ENCODE assay signal across 11 mouse cellular contexts in the genomic region with DNA sequence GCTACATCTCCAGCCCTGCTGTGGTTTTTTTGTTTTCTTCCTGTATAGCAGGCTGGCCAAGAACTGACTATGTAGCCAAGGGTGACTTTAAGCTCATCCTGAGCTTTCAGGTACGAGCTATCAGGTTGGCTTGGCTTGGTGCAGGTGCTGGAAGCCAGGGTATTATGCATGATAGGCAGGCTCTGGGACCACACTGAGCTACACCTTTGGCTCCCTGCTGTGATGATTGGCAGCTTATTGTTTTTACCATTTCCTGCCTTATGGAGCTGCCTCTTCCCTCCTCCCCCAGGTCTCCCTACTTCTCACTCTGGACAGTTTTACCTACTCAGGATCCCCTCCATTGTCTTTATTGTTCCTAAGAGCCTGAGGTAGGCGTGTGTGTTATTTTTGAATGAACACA. TPM values are rescaled to one million over a fixed set of nuclear protein-coding genes. Genes with fewer than 3 reads are reported as not detected.
DNase-seq lines count a peak whose midpoint lies in the region; ATAC-seq and TF ChIP-seq lines count a peak whose summit lies in the region.
"Had no signal": no experiment of that assay in that cellular context is flagged by ENCODE, and none has a peak within 500 bp of the region (broad histone marks: within the 10 kb centered on the region; RNA-seq: fewer than 3 reads in every experiment).

No protein-coding gene starts in this region.

- H3K4me3 ChIP-seq in kidney, postnatal 0 days (replicated peaks; ENCODE audit: low read depth, low read length): no peak overlapping the region
- H3K4me3 ChIP-seq in embryonic facial prominence, embryonic 10.5 days: peak overlapping the region; percentile 98
- peak overlapping the region; percentile 97; the same call in 1 of the 2 replicates for H3K4me3 ChIP-seq in hindbrain, postnatal 0 days (ENCODE audit: low read length)
- no peak overlapping the region for H3K4me3 ChIP-seq in midbrain, embryonic 16.5 days (ENCODE audit: low read depth, low read length)

- no peak for TF ChIP-seq CTCF in kidney, postnatal 0 days (IDR thresholded peaks at IDR 0.05; ENCODE audit: low read depth)
- no peak for TF ChIP-seq CTCF in hindbrain, postnatal 0 days (IDR thresholded peaks at IDR 0.05; ENCODE audit: low read depth)

- no peaks in the 10 kb centered on the region for H3K9me3 ChIP-seq in kidney, postnatal 0 days (replicated peaks; ENCODE audit: low read length)
- no peaks in the 10 kb centered on the region for H3K9me3 ChIP-seq in embryonic facial prominence, embryonic 10.5 days
- H3K9me3 ChIP-seq in hindbrain, postnatal 0 days (ENCODE audit: low read length): no peaks in the 10 kb centered on the region
- no peaks in the 10 kb centered on the region for H3K9me3 ChIP-seq in midbrain, embryonic 16.5 days (replicated peaks; ENCODE audit: control insufficient read depth, low read length, poor library complexity, severe bottlenecking)

- H3K27me3 ChIP-seq in kidney, postnatal 0 days (ENCODE audit: insufficient read depth, low read length): no peaks in the 10 kb centered on the region
- H3K27me3 ChIP-seq in embryonic facial prominence, embryonic 10.5 days (replicated peaks; ENCODE audit: low read depth, poor library complexity, severe bottlenecking): no peaks in the 10 kb centered on the region
- no peaks in the 10 kb centered on the region for H3K27me3 ChIP-seq in hindbrain, postnatal 0 days (ENCODE audit: insufficient read depth, low read length)
- no peaks in the 10 kb centered on the region for H3K27me3 ChIP-seq in midbrain, embryonic 16.5 days (ENCODE audit: control insufficient read depth, insufficient read depth, low read depth, low read length)

- H3K36me3 ChIP-seq in kidney, postnatal 0 days (ENCODE audit: insufficient read depth, low read length): peaks cover 31% of the 10 kb centered on the region
- H3K36me3 ChIP-seq in embryonic facial prominence, embryonic 10.5 days (replicated peaks): peaks cover 42% of the 10 kb centered on the region
- peaks cover 14% of the 10 kb centered on the region; the same call in 1 of the 2 replicates for H3K36me3 ChIP-seq in hindbrain, postnatal 0 days (ENCODE audit: insufficient read depth, low read length)
- H3K36me3 ChIP-seq in midbrain, embryonic 16.5 days (ENCODE audit: control insufficient read depth, insufficient read depth, low read length): peaks cover 14% of the 10 kb centered on the region

- ATAC-seq in kidney, postnatal 0 days (replicated peaks; ENCODE audit: low FRiP score, low read depth): no peak
- ATAC-seq in hindbrain, postnatal 0 days: no peak
- ATAC-seq in midbrain, embryonic 16.5 days: no peak
- no peak for ATAC-seq in erythroid progenitor cell, adult 5-6 weeks (replicated peaks; ENCODE audit: low FRiP score, poor library complexity, severe bottlenecking)

- H3K9ac ChIP-seq in kidney, postnatal 0 days (ENCODE audit: low read depth, low read length): no peak overlapping the region
- H3K9ac ChIP-seq in hindbrain, postnatal 0 days (replicated peaks; ENCODE audit: low read length): 0 out of 2 replicates have a peak overlapping the region, but pooled peaks have one; percentile 28
- no peak overlapping the region for H3K9ac ChIP-seq in midbrain, embryonic 16.5 days (ENCODE audit: low read depth, low read length)

- H3K4me1 ChIP-seq in kidney, postnatal 0 days (replicated peaks; ENCODE audit: insufficient read depth, low read length): peaks cover 15% of the 10 kb centered on the region
- peaks cover 23% of the 10 kb centered on the region for H3K4me1 ChIP-seq in embryonic facial prominence, embryonic 10.5 days
- peaks cover 17% of the 10 kb centered on the region for H3K4me1 ChIP-seq in hindbrain, postnatal 0 days (ENCODE audit: insufficient read depth, low read length)
- peaks cover 23% of the 10 kb centered on the region for H3K4me1 ChIP-seq in midbrain, embryonic 16.5 days (ENCODE audit: control insufficient read depth, insufficient read depth, low read length)

- no peak overlapping the region for H3K27ac ChIP-seq in kidney, postnatal 0 days
- H3K27ac ChIP-seq in embryonic facial prominence, embryonic 10.5 days (replicated peaks): no peak overlapping the region
- no peak overlapping the region for H3K27ac ChIP-seq in hindbrain, postnatal 0 days
- no peak overlapping the region for H3K27ac ChIP-seq in midbrain, embryonic 16.5 days (ENCODE audit: low read length)

- H3K4me2 ChIP-seq in kidney, postnatal 0 days (ENCODE audit: low read length): peak overlapping the region; percentile 81
- peak overlapping the region; percentile 86 for H3K4me2 ChIP-seq in hindbrain, postnatal 0 days (ENCODE audit: low read depth, low read length)
- peak overlapping the region; percentile 86 for H3K4me2 ChIP-seq in midbrain, embryonic 16.5 days (ENCODE audit: low read length)

- 69% methylated on average over 2 of the region's 2 CpGs for WGBS in kidney, postnatal 0 days
- WGBS in embryonic facial prominence, embryonic 10.5 days: 67% methylated on average over 2 of the region's 2 CpGs
- 65% methylated on average over 2 of the region's 2 CpGs for WGBS in hindbrain, postnatal 0 days
- WGBS in midbrain, embryonic 16.5 days: 65% methylated on average over 2 of the region's 2 CpGs

- DNase-seq in kidney, postnatal 0 days (ENCODE audit: low spot score): no peak
- no peak for DNase-seq in kidney, postnatal 36 days
- no peak for DNase-seq in embryonic facial prominence, embryonic 10.5 days (ENCODE audit: low spot score)
- no peak for DNase-seq in hindbrain, postnatal 0 days (ENCODE audit: low spot score)
- DNase-seq in adrenal gland, adult (ENCODE audit: inconsistent age in 2 of 2, low spot score in 1 of 2): no peak
- DNase-seq in thymus, adult 18-20 months: no peak
- DNase-seq: adrenal gland, adult 8-10 months had no signal

RNA-seq across cellular contexts. Expression of a gene that starts 1.0 kb away (rescaled TPM):
- not detected in 2 replicates for polyA plus RNA-seq in kidney, postnatal 0 days (2015; fragmentation: Nextera tagmentation; extraction: Ambion mirVana)
- not detected in 2 replicates for polyA plus RNA-seq in embryonic facial prominence, embryonic 10.5 days (2016; fragmentation: Nextera tagmentation; extraction: Ambion mirVana)
- not detected in 2 replicates for total RNA-seq in hindbrain, postnatal 0 days (2014; rRNA removed)
- not detected in 2 replicates for polyA plus RNA-seq in hindbrain, postnatal 0 days (2015; fragmentation: Nextera tagmentation; extraction: Ambion mirVana)
- polyA plus RNA-seq in midbrain, embryonic 16.5 days (2015; fragmentation: Nextera tagmentation; extraction: Ambion mirVana): not detected in 2 replicates
- not detected in 2 replicates for total RNA-seq in erythroid progenitor cell, adult 5-6 weeks (2015; ENCODE audit: low replicate concordance)
- total RNA-seq in erythroid progenitor cell, adult 5-6 weeks (2017; ENCODE audit: low replicate concordance): not detected in 2 replicates
- total RNA-seq: adrenal gland, adult 8-10 months; granulocyte monocyte progenitor cell, adult 5-6 weeks had no signal
- polyA plus RNA-seq: spleen, adult 2 months had no signal

RNA-seq across cellular contexts. Expression of a gene that starts 1.6 kb away (rescaled TPM):
- polyA plus RNA-seq in kidney, postnatal 0 days (2015; fragmentation: Nextera tagmentation; extraction: Ambion mirVana): 46.8 and 47.1 TPM in 2 replicates
- polyA plus RNA-seq in embryonic facial prominence, embryonic 10.5 days (2016; fragmentation: Nextera tagmentation; extraction: Ambion mirVana): 34.1 and 37.9 TPM in 2 replicates
- 41.4 and 49.1 TPM in 2 replicates for total RNA-seq in hindbrain, postnatal 0 days (2014; rRNA removed)
- polyA plus RNA-seq in hindbrain, postnatal 0 days (2015; fragmentation: Nextera tagmentation; extraction: Ambion mirVana): 39.7 and 42.3 TPM in 2 replicates
- polyA plus RNA-seq in midbrain, embryonic 16.5 days (2015; fragmentation: Nextera tagmentation; extraction: Ambion mirVana): 44.8 and 46.2 TPM in 2 replicates
- 7.5 and 16.2 TPM in 2 replicates for total RNA-seq in erythroid progenitor cell, adult 5-6 weeks (2015; ENCODE audit: low replicate concordance)
- 12.3 and 43.4 TPM in 2 replicates for total RNA-seq in erythroid progenitor cell, adult 5-6 weeks (2017; ENCODE audit: low replicate concordance)

RNA-seq across cellular contexts. Expression of a gene that starts 14.2 kb away (rescaled TPM):
- polyA plus RNA-seq in kidney, postnatal 0 days (2015; fragmentation: Nextera tagmentation; extraction: Ambion mirVana): 67.7 and 76.4 TPM in 2 replicates
- 72.3 and 72.6 TPM in 2 replicates for polyA plus RNA-seq in embryonic facial prominence, embryonic 10.5 days (2016; fragmentation: Nextera tagmentation; extraction: Ambion mirVana)
- 4.4 and 8.1 TPM in 2 replicates for total RNA-seq in hindbrain, postnatal 0 days (2014; rRNA removed)
- polyA plus RNA-seq in hindbrain, postnatal 0 days (2015; fragmentation: Nextera tagmentation; extraction: Ambion mirVana): 45.0 and 50.7 TPM in 2 replicates
- polyA plus RNA-seq in midbrain, embryonic 16.5 days (2015; fragmentation: Nextera tagmentation; extraction: Ambion mirVana): 36.3 and 36.9 TPM in 2 replicates
- total RNA-seq in erythroid progenitor cell, adult 5-6 weeks (2015; ENCODE audit: low replicate concordance): 14.4 and 43.6 TPM in 2 replicates
- total RNA-seq in erythroid progenitor cell, adult 5-6 weeks (2017; ENCODE audit: low replicate concordance): 12.1 and 52.7 TPM in 2 replicates

RNA-seq across cellular contexts. Expression of a gene that starts 59.4 kb away (rescaled TPM):
- 0.08 TPM in 1 of 2 replicates, not detected in the other for polyA plus RNA-seq in kidney, postnatal 0 days (2015; fragmentation: Nextera tagmentation; extraction: Ambion mirVana)
- polyA plus RNA-seq in embryonic facial prominence, embryonic 10.5 days (2016; fragmentation: Nextera tagmentation; extraction: Ambion mirVana): not detected in 2 replicates
- not detected in 2 replicates for total RNA-seq in hindbrain, postnatal 0 days (2014; rRNA removed)
- 0.10 and 0.18 TPM in 2 replicates for polyA plus RNA-seq in hindbrain, postnatal 0 days (2015; fragmentation: Nextera tagmentation; extraction: Ambion mirVana)
- 0.10 and 0.21 TPM in 2 replicates for polyA plus RNA-seq in midbrain, embryonic 16.5 days (2015; fragmentation: Nextera tagmentation; extraction: Ambion mirVana)
- not detected in 2 replicates for total RNA-seq in erythroid progenitor cell, adult 5-6 weeks (2015; ENCODE audit: low replicate concordance)
- not detected in 2 replicates for total RNA-seq in erythroid progenitor cell, adult 5-6 weeks (2017; ENCODE audit: low replicate concordance)
- total RNA-seq: granulocyte monocyte progenitor cell, adult 5-6 weeks had no signal
- polyA plus RNA-seq: spleen, adult 2 months had no signal

Comparison
In these comparisons a context has a peak if more than half of its experiments do, and no peak if none do; other contexts are left out.
1. H3K4me3 ChIP-seq: peak in embryonic facial prominence, embryonic 10.5 days (single experiment) and hindbrain, postnatal 0 days (single experiment); none in kidney, postnatal 0 days (single experiment) and midbrain, embryonic 16.5 days (single experiment).
2. Peak in every context shown above with its lines, with median percentiles within 50 percentile points of each other: H3K4me2 ChIP-seq.